Mouse (Mus musculus) heart, postnatal 36 days (tissue): ENCODE results near the gene Tas2r104. TPM values are rescaled to one million over a fixed set of nuclear protein-coding genes. Genes with fewer than 3 reads are reported as not detected.

Experiments used
- DNase-seq, 2 experiments: peaks; one replicate each; pipeline ENCODE4 v3.0.0; 2021 to 2022
- intact Hi-C: fragments of 180-260 bp; cut with DNase I; formaldehyde crosslinking; loops from one replicate; pipeline ENCODE4 v1.15.1; 2025
- total RNA-seq, 2 experiments: library from RNA; stranded (reverse); gene quantifications; 2 replicates each; pipeline ENCODE4 v1.2.3; 2021

The Tas2r104 gene
- total RNA-seq: not detected

DNA sequence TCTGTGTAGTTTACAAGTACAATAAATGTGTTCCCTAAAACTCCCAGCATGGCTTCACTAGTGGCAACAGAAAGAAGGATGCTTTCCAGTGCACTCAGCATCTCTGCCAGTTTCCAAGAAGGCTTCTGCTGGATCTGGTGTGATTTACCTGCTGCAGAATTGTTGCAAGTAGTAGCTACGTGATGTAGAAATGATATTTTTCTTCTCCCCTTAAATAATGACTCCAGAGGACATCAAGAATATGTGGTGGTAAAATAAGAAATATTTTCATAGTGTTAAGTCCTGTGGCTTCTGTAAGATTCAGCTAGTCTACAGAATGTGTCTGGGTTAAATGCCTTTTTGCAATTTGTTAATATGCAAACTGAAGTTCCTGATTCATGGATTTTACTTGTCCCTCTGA, at the start of gene Tas2r104:
Gene Tas2r104 (minus strand): TSS at position 101 of the 400 bp plus-strand sequence.
- no peak for DNase-seq

DNA sequence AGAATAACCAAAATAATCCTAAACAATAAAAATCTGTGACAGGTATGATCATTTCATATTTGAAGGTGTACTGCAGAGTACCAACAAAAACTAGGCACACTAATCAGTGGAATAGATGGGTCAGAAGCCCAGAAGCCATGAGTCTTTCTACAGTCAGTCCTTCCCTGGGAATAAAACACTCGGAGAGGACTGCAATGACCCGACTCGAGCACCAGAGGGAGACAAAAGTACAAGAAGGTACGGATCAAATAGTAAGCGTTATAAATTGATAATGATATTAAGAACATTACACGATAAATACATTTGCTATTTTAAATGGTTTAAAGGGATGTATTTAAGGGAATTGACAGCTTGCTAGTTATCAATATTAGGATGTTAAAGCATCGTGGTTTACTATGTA, 27.3 kb upstream of the Tas2r104 start:
- no peak for DNase-seq
- intact Hi-C loops: no loop called here

More for the DNA sequence above, at the start of gene Tas2r104:
- intact Hi-C loops: no loop called here

DNA sequence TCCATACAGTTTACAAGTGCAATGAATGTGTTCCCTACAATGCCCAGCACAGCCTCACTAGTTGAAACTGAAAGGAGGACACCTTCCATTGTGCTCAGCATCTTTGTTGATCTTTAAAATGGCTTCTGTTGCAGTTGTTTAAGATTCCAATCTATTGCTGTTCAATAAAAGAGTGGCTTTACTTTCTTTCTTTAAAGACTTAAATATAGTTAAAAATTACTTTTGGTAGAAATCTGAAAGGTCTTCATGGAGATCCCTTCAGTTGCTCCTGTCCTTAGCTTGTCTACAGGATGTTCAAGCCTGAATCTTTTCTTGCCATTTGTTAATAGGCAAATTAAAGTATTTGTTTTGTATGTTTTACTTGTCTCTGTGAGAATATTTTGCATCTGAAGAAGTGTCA, 4.4 kb upstream of the Tas2r104 start, which contains the start of gene Tas2r114:
Gene Tas2r114 (minus strand): TSS at position 101 of the 400 bp plus-strand sequence.
- intact Hi-C loops: no loop called here
- DNase-seq: no peak

DNA sequence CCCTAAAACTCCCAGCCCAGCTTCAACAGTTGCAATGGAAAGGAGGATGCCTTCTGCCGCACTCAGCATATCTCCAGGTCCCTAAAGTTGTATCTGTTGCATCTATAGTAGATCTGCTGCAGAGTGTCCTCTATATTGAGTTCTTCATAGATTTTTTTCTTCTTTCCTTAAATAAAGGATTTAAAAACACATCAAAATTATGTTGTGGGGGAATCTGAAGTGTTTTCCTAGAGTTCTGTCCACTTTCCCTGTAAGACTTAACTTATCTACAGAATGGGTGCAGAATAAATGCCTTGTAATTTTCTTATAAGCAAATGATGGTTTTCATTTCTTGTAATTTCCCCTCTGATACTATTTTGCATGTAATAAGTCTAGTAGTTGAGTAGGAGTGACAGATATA, 1.9 kb upstream of the Tas2r104 start, which contains the start of gene Tas2r105:
Gene Tas2r105 (minus strand): TSS at position 101 of the 400 bp plus-strand sequence.
- intact Hi-C loops: no loop called here
- no peak for DNase-seq

DNA sequence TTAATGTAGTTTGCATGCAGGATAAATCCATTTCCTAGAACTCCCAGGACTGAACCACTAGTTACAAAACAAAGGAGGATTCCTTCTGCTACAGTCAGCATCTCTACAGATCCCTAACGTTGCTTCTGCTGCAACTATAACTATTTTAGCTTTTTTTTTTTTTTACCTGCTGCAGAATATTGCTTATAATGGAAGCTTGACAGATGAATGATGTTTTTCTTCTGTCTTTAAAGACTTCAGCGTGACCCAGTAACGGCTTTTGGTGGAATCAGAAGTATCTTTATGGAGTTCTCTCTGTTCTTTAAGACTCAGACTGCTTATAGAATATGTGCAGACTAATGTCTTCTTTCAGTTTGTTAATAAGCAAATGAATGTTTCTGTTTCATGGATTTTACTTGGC, 6.8 kb downstream of the Tas2r104 start, which contains the start of gene Tas2r106:
Gene Tas2r106 (minus strand): TSS at position 101 of the 400 bp plus-strand sequence.
- no peak for DNase-seq
- intact Hi-C loops: no loop called here

DNA sequence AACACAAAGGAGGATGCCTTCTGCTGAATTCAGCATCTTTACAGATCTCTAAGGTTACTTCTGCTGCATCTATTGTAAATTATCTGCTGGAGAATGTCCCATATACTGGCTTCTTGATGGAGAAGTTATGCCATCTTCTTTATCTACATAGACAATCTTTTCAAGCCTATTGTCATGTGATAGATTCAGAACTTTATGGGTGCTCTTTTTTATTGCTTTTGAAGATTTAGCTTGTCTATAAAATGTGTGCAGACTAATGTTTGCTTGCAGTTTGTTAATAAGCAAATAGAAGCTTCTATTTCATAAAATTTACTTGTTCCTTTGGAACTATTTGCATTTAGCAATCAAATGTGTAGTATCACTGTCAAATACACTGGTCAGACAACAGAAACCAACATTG, 25.5 kb downstream of the Tas2r104 start, which contains the start of gene Tas2r107:
Gene Tas2r107 (minus strand): TSS at position 101 of the 400 bp plus-strand sequence.
- DNase-seq: no peak
- intact Hi-C loops: no loop called here

Other genes with a start within 250 kb of the Tas2r104 start
- gene 5430401F13Rik, start 199.3 kb downstream of the Tas2r104 start, total RNA-seq: not detected
- not detected for gene Gm6619, start 199.3 kb downstream of the Tas2r104 start, total RNA-seq
- not detected for gene Tas2r130, start 54.8 kb downstream of the Tas2r104 start, total RNA-seq
- not detected for gene Tas2r107, start 25.6 kb downstream of the Tas2r104 start, total RNA-seq
- gene Tas2r106, start 6.9 kb downstream of the Tas2r104 start, total RNA-seq: not detected
- not detected for gene Tas2r105, start 1.8 kb upstream of the Tas2r104 start, total RNA-seq
- gene Tas2r114, start 4.3 kb upstream of the Tas2r104 start, total RNA-seq: not detected